Mouse (Mus musculus) natural killer cell, adult 2 months (primary cell): ENCODE results near the gene Idi1.
"Not testable (repeated sequence)": the region's sequence is repeated elsewhere in the genome, so short reads cannot be mapped to it uniquely, and the experiment has no call there.

ENCODE experiments used
- DNase-seq, 2 experiments: peaks; one replicate each; pipeline ENCODE4 v3.0.0; 2022; ENCODE audit warnings: low spot score in 2 of 2

The Idi1 gene

DNA sequence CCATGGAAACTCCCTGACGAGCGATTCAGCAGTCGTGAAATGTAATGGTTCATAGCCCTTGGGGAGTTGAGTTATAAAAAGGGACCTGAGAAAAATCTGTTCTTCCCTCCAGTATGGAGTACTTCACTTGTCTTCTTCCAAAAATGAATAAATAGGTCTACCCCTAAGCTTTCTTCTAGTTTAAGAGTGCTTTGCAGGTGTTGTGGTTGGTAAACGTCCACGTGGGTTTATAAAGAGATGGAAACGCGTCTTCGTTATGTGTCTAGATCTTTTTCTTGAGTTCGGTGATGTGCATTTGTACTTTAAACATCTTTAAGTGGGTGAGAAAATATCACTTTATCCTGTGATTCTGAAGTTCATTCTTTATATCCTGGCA, 872 bp downstream of the Idi1 start:
- DNase-seq: no peak

DNA sequence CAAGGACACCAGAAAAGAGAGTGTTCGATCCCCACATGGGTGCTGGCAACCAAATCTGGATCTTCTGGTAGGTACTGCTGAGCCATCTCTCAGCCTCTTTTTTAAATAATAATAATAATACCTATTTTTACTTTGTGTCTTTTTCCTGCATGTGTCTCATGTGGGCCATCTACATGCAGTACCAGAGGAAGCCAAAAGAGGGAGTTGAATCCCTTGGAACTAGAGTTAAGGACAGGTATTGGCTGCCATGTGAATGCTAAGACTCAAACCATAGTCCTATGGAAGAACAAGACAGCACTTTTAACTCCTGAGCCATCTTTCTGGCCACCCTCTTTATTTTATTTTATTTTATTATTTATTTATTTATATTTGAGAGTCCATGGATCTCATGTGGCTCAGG, 3.3 kb downstream of the Idi1 start:
- peak; percentile 19 to 34 for DNase-seq

DNA sequence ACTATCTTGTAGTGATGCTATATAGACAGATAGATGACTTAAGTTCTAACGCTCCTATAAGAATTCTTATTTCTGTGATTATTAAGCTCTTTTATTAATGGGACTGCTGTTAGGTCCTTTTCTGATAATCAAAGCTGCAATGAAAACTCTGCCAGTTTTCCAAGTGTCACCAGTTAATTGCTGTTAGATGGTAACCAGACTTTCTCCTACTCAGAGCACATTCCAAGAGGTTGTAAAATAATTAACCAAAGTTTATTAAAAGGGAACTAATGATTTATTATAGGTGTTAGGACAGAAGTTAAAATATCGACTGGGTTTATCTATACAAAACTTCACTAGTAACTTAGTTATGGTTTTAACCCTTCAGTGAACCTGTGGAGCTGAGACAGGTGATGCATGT, 20.7 kb downstream of the Idi1 start:
- DNase-seq: not testable (repeated sequence)

DNA sequence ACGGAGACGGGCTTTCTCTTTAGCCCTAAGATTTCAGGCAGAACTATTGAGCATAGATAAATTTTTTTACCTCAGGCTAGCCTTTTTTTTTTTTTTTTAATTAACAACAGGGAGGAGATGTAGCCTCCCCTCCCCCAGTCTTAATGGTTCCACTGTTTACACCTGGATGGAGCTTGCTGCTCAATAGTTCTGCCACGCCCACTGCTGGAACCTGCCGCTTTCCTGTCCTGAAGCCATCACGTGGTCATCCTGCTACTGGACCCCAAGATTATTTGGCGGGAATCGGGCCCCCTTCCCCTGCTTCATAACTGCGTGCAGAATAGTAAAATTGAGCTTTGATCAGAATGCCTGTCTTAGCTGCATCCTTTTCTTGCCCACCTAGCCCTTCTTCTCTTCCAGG, 28.6 kb downstream of the Idi1 start:
- not testable (repeated sequence) for DNase-seq

DNA sequence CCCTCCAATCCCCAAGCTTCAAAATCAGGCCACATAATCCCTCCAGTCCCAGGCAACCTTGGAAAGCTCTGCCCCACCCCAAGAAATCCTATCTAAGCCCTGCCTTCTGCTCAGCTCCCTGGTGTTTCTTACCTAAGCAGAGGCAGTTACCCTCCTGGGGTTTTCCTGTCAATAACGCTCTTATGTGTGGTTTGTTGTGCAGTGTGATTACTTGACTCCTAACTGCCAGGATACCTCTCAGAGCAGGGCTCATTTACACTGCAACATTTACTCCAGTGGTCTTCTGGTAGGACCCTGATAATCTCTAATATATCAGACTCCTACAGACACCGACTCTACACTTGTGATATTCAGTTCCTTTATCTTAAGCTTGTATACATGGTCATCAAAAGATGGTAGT, 48.2 kb downstream of the Idi1 start:
- DNase-seq: no peak

DNA sequence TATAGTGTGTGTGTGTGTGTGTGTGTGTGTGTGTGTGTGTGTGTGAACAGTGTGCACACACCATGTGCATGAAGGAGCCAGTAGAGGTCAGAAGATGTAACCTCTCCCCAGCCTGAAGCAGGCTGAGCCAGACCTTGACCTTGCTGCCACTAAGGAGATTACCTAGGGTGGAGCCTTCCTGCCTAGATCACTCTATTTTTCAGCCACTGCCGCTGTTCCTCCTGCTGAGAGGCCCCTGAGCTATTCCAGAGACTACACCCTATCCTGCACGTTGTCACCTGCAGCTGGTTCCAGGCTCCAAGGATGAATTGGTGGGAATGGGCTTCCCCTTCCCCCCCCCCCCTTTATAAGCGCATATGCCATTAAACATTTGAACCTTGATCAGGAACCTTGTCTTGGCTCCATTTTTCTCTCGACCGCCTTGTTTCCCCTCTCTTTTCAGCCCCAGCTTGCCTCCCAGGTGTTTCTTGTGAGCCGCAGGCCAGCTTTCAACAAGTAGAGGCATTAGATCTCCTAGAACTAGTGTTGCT, 52.4 kb downstream of the Idi1 start:
- DNase-seq: not testable (repeated sequence)

DNA sequence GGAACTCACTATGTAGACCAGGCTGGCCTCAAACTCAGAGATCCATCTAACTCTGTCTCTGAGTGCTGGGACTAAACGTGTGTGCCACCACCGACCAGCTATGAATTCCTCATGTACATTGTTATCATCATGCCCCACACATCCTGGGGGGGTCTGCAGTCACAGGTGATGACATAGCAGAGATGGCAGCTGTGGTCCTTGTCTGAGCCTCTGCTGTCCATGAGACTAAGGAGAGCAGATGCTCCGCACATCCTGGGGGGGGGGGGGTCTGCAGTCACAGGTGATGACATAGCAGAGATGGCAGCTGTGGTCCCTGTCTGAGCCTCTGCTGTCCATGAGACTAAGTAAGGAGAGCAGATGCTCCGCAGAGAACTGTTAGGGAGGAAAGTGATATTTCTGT, 55.8 kb downstream of the Idi1 start:
- DNase-seq: not testable (repeated sequence)

DNA sequence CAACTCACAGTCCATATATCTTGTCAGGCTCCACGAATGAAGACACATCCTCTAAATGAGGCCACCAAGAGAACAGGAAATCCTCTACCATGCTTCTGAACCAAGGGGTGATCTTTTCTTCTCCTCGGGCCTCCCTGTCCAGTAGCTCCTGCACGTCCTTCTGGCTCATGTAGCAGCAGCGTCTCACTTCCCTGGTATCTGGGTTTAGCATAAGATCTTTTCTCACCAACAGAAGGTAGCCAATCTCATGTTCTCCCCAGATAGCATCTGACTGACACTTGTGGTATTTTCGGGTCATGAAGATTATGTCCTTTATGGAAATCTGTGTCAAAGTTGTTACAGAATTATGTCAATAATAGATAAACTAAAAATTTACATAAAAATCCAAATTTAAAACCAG, 56.4 kb downstream of the Idi1 start:
- DNase-seq: not testable (repeated sequence)
